Mouse (Mus musculus): ENCODE measurements around the gene Tmem98.

Tmem98 gene

GRCm38 (mm10) chr11:80791677-80792432, 18.1 kb upstream of the Tmem98 start:
- DNase-seq (ENCODE audit: low read depth, low spot score) = no peak

- no peak for DNase-seq (ENCODE audit: low read depth, low spot score)
Measured at GRCm38 (mm10) chr11:80793386-80793785, 16.6 kb upstream of the Tmem98 start.

GRCm38 (mm10) chr11:80794290-80794689, 15.7 kb upstream of the Tmem98 start:
- DNase-seq (ENCODE audit: low read depth, low spot score) = no peak

- DNase-seq (ENCODE audit: low read depth, low spot score) = no peak
Measured at GRCm38 (mm10) chr11:80795431-80795830, 14.5 kb upstream of the Tmem98 start.

GRCm38 (mm10) chr11:80799979-80800378, 10.0 kb upstream of the Tmem98 start:
- DNase-seq (ENCODE audit: low read depth, low spot score) = no peak

GRCm38 (mm10) chr11:80802706-80803105, 7.3 kb upstream of the Tmem98 start:
- no peak for DNase-seq (ENCODE audit: low read depth, low spot score)

- DNase-seq (ENCODE audit: low read depth, low spot score) = no peak
Measured at GRCm38 (mm10) chr11:80808551-80809070, 1.4 kb upstream of the Tmem98 start.

- DNase-seq (ENCODE audit: low read depth, low spot score) = no peak
Measured at GRCm38 (mm10) chr11:80809666-80809992, 346 bp upstream of the Tmem98 start.

GRCm38 (mm10) chr11:80811156-80811555, 1.2 kb downstream of the Tmem98 start:
- DNase-seq (ENCODE audit: low read depth, low spot score) = no peak

- DNase-seq (ENCODE audit: low read depth, low spot score) = no peak
Measured at GRCm38 (mm10) chr11:80815354-80815753, 5.4 kb downstream of the Tmem98 start.

- peak; percentile 91 for DNase-seq (ENCODE audit: low read depth, low spot score)
Measured at GRCm38 (mm10) chr11:80818060-80818697, 8.2 kb downstream of the Tmem98 start.

GRCm38 (mm10) chr11:80820085-80820484, 10.1 kb downstream of the Tmem98 start:
- DNase-seq (ENCODE audit: low read depth, low spot score) = no peak

GRCm38 (mm10) chr11:80821296-80821695, 11.3 kb downstream of the Tmem98 start:
- no peak for DNase-seq (ENCODE audit: low read depth, low spot score)

GRCm38 (mm10) chr11:80821794-80822193, 11.8 kb downstream of the Tmem98 start:
- no peak for DNase-seq (ENCODE audit: low read depth, low spot score)

- no peak for DNase-seq (ENCODE audit: low read depth, low spot score)
Measured at GRCm38 (mm10) chr11:80835395-80835794, 25.4 kb downstream of the Tmem98 start.

GRCm38 (mm10) chr11:80835841-80836240, 25.9 kb downstream of the Tmem98 start:
- no peak for DNase-seq (ENCODE audit: low read depth, low spot score)

- DNase-seq (ENCODE audit: low read depth, low spot score) = no peak
Measured at GRCm38 (mm10) chr11:80838724-80839123, 28.7 kb downstream of the Tmem98 start.

GRCm38 (mm10) chr11:80843435-80843834, 33.5 kb downstream of the Tmem98 start:
- DNase-seq (ENCODE audit: low read depth, low spot score) = no peak

- peak; percentile 43 for DNase-seq (ENCODE audit: low read depth, low spot score)
Measured at GRCm38 (mm10) chr11:80845486-80845885, 35.5 kb downstream of the Tmem98 start.

- no peak for DNase-seq (ENCODE audit: low read depth, low spot score)
Measured at GRCm38 (mm10) chr11:80846115-80846514, 36.1 kb downstream of the Tmem98 start.

GRCm38 (mm10) chr11:80848131-80848530, 38.2 kb downstream of the Tmem98 start:
- no peak for DNase-seq (ENCODE audit: low read depth, low spot score)

- peak; percentile 48 for DNase-seq (ENCODE audit: low read depth, low spot score)
Measured at GRCm38 (mm10) chr11:80851859-80852258, 41.9 kb downstream of the Tmem98 start.

- no peak for DNase-seq (ENCODE audit: low read depth, low spot score)
Measured at GRCm38 (mm10) chr11:80853014-80853413, 43.0 kb downstream of the Tmem98 start.
